Mouse (Mus musculus): ENCODE measurements at regions not wholly inside any gene's neighbourhood (a gene's known extent, or its start where the extent isn't known, plus 50 kb on each side); places are given as distances from the start of the nearest gene placed in this dataset.
"Not testable (repeated sequence)": the region's sequence is repeated elsewhere in the genome, so short reads cannot be mapped to it uniquely, and the experiment has no call there.

- DNase-seq; intact Hi-C loops (cut with DNase I): not testable (repeated sequence)
Observed at GRCm38 (mm10) chr13:61805300-61805699, 235.4 kb upstream of the Cts3 start.

GRCm38 (mm10) chr13:61804168-61804874, 234.4 kb upstream of the Cts3 start:
- peak; percentile 38 to 42 for DNase-seq
- intact Hi-C loops (cut with DNase I): not testable (repeated sequence)

GRCm38 (mm10) chr13:61803763-61804162, 233.8 kb upstream of the Cts3 start:
- intact Hi-C loops (cut with DNase I): not testable (repeated sequence)

GRCm38 (mm10) chr13:61763457-61763856, 193.5 kb upstream of the Cts3 start:
- DNase-seq; intact Hi-C loops (cut with DNase I): not testable (repeated sequence)

More at GRCm38 (mm10) chr13:61803763-61804162, 233.8 kb upstream of the Cts3 start:
- not testable (repeated sequence) for DNase-seq

Small RNA genes in the stretch of these regions (microRNA-seq; reads per million reads assigned to microRNA genes)
- 0 reads per million in 2 experiments for gene Gm23739 (ENCODE audit: borderline number of aligned reads in 2 of 2)

Data from heart, postnatal 36 days (tissue).